Mouse (Mus musculus) left cerebral cortex, postnatal 25 days (tissue): ENCODE measurements around the gene Gm29797. TPM values are rescaled to one million over a fixed set of nuclear protein-coding genes. Genes with fewer than 3 reads are reported as not detected.
A peak's percentile ranks its signal among the peaks of the same experiment; 100 is the strongest.

ENCODE experiments used
- DNase-seq, 2 experiments: peaks; one replicate each; pipeline ENCODE4 v3.0.0; 2022; ENCODE audit warnings: low spot score in 2 of 2, mixed read lengths in 1 of 2
- intact Hi-C: fragments of 180-260 bp; cut with DNase I; formaldehyde crosslinking; loops from one replicate; pipeline ENCODE4 v1.15.1; 2025
- total RNA-seq, 2 experiments: library from RNA; stranded (reverse); gene quantifications; 2 replicates each; pipeline ENCODE4 v1.2.3; 2021

Gm29797 gene
- total RNA-seq, 2 experiments from 2014 or later: not detected

DNA sequence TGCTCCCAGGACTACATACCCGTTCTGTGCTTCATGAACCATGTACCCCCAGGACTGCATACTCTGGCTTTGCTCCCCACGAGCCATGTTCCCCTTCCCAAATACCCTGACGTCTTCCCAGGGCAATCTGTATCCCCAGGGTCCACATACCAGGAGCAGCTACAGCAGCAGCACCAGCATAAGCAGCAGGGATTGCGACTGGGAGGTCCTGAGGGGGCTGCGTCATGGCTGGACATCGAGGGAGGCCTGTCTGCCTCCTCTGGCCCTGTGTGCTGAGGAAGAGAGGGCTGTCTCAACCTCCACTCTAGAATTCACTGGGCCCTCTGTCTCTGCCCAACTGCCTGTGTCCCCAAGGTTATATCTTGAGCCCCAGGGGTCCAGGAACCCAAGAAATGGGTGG, 34.2 kb downstream of the Gm29797 start:
- no peak for DNase-seq
- intact Hi-C loops: no loop called here

DNA sequence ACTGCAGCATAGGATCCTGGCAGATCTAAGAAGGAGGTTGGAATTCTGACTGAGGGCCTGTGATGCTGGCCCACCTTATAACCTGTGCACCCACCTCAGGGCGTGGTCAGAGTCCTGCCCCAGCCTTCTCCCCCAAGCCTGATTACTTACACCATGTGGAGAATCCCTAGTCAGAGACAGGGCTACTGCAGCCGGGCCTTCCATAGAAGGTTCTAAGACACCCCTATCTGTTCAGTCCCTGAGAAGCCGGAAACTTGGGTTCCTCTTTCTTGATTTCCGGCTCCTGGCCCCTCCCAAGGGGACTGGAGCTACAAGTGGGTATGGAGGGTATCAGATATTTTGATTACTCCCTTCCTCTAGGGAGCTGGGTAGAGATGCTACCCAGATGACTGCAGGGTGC, 34.7 kb downstream of the Gm29797 start:
- no peak for DNase-seq
- intact Hi-C loops: no loop called here

- intact Hi-C loops: no loop called here
- DNase-seq: no peak
Measured at GRCm38 (mm10) chr2:181692304-181692703, 35.5 kb downstream of the Gm29797 start.

GRCm38 (mm10) chr2:181693339-181694280, 36.8 kb downstream of the Gm29797 start, which contains the start of gene Rgs19:
Rgs19 (minus strand) TSS chr2:181693977.
- DNase-seq: peak; percentile 82
- intact Hi-C loops: no loop called here

DNA sequence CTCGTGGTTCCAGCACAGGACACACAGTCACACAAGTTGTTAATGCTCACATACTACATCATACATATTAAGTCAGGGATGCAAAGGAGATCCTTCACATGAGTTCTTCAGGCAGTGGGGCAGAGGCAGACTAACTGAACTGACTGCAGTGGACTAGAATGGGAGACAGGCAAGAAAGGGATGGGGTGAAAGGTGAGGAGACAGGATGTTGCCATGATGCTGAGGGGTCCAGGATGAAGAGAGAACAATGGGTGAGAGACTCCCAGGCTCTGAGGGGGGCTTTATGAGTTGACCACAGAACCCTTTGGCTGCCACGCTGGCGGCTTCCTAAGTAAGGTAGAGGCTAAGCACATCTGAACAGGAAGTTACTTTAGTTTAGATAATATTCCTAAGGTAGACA, 37.7 kb downstream of the Gm29797 start:
- no peak for DNase-seq
- intact Hi-C loops: no loop called here

- DNase-seq: no peak
- intact Hi-C loops: no loop called here
Measured at GRCm38 (mm10) chr2:181695776-181696175, 38.9 kb downstream of the Gm29797 start.

DNA sequence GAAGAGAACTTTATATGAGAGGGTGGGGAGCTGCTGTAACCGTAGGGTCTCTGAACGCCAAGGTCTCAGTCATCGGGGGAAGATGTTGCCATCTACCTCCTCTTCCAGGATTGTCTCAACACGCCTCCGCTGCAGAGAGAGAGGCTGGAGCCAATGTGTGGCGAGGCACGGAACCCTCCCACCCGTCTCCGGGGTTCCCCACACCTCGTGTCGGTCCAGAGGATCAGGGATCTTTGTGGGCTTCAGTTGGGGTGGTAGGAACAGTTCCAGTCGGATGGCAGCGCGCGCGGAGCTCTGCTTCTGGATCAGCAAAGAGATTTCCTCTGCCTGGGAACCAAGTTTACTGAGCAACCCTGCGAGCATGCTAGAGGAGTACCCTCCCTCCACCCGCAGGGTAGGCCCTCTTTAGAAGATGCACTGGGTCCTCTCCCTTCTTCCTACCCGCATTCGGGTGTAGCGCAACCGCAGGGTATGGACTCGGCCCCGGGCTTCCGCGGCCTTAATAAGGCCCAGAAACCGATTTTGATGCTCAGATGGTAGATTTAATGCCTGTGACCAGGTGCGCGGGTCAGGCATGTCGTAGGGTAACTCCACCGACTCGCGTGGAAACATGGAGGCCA, 40.1 kb downstream of the Gm29797 start:
- intact Hi-C loops: no loop called here
- DNase-seq: no peak

DNA sequence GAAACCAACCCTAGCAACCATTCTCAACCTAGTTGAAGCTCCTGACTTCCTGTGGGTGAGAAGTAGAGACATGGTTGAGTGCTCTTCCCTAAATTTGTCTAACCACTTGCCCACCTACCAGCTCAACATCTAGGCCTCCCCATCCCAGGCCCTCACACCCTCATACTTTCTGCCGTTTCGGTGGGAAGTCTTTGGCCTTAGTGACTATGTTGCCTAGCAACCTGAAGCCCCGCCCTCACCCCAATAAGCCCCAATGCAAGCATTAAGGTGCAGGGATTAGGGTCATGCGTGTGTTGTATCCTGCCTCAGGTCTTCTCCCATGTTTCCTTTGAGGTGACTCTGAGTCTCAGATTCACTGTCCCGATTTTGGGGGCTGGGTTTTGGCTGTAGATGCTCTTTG, 41.4 kb downstream of the Gm29797 start, which contains the start of gene Lkaaear1:
Lkaaear1 (minus strand) TSS at position 202 of the 400 bp plus-strand sequence.
- intact Hi-C loops: no loop called here
- DNase-seq: no peak

GRCm38 (mm10) chr2:181706668-181707067, 49.8 kb downstream of the Gm29797 start:
- intact Hi-C loops: loop anchor here (5.0 kb wide), 1 partner anchor 49 kb away; the partner anchor contains the start of gene Gm29797
- no peak for DNase-seq

Other genes starting within 250 kb of the Gm29797 start
- gene Zbtb46, start 197.6 kb upstream of the Gm29797 start, total RNA-seq: 10 to 100 TPM; 11.2 to 15.3 TPM
- gene Abhd16b, start 163.8 kb upstream of the Gm29797 start, total RNA-seq: not detected
- gene Tpd52l2, start 159.9 kb upstream of the Gm29797 start, total RNA-seq: 10 to 100 TPM; 74.7 to 76.8 TPM
- 100 to 1,000 TPM; 289 to 296 TPM for gene Dnajc5, start 136.5 kb upstream of the Gm29797 start, total RNA-seq
- gene Uckl1, start 72.1 kb upstream of the Gm29797 start, total RNA-seq: 10 to 100 TPM; 44.2 to 50.5 TPM
- 10 to 100 TPM; 51.0 to 51.7 TPM for gene Prpf6, start 65.2 kb upstream of the Gm29797 start, total RNA-seq
- gene Zfp512b, start 64.2 kb upstream of the Gm29797 start, total RNA-seq: 10 to 100 TPM; 76.5 to 89.2 TPM
- gene Samd10, start 57.8 kb upstream of the Gm29797 start, total RNA-seq: 10 to 100 TPM; 19.4 to 20.2 TPM
- 10 to 100 TPM; 10.9 to 11.4 TPM for gene Sox18, start 14.6 kb downstream of the Gm29797 start, total RNA-seq
- gene Tcea2, start 23.3 kb downstream of the Gm29797 start, total RNA-seq: 10 to 100 TPM; 61.9 to 63.3 TPM
- gene Rgs19, start 36.9 kb downstream of the Gm29797 start, total RNA-seq: 10 to 100 TPM; 30.2 to 35.3 TPM
- not detected for gene Lkaaear1, start 41.4 kb downstream of the Gm29797 start, total RNA-seq
- 10 to 100 TPM; 56.1 to 57.3 TPM for gene Oprl1, start 58.0 kb downstream of the Gm29797 start, total RNA-seq
- gene Myt1, start 106.3 kb downstream of the Gm29797 start, total RNA-seq: 10 to 100 TPM; 17.4 to 18.1 TPM
- gene Pcmtd2, start 180.8 kb downstream of the Gm29797 start, total RNA-seq: 10 to 100 TPM; 78.2 to 95.2 TPM
- gene Polr3k, start 207.3 kb downstream of the Gm29797 start, total RNA-seq: 10 to 100 TPM; 30.2 to 33.4 TPM